Mouse (Mus musculus) hematopoietic stem cell, adult 5-6 weeks (primary cell): ENCODE data around the gene Arhgap31. TPM values are rescaled to one million over a fixed set of nuclear protein-coding genes. Genes with fewer than 3 reads are reported as not detected.
A peak's percentile ranks its signal among the peaks of the same experiment; 100 is the strongest.
"Not testable (repeated sequence)": the region's sequence is repeated elsewhere in the genome, so short reads cannot be mapped to it uniquely, and the experiment has no call there.

ENCODE experiments used
- ATAC-seq, 2 experiments: fragments of 125-278 bp in 1 of 2; replicated peaks in 1 of 2; 2 replicates each; pipeline ENCODE4 v1.8.0; 2016 to 2017; ENCODE audit warnings: inconsistent platforms in 2 of 2, mild to moderate bottlenecking in 2 of 2, moderate number of reproducible peaks in 2 of 2, low read depth in 1 of 2, moderate TSS enrichment in 1 of 2; ENCODE audit not compliant: low FRiP score in 2 of 2, poor library complexity in 2 of 2, severe bottlenecking in 2 of 2, insufficient read depth in 1 of 2, low TSS enrichment in 1 of 2
- total RNA-seq: library from RNA; stranded (forward); fragments of 172-1452, 232-1000 nt; gene quantifications from 2 replicates; pipeline ENCODE4 v1.2.3, GENCODE M21; 2017

Gene Arhgap31
- total RNA-seq, 1 experiment from 2014 or later, result 5.4 TPM

DNA sequence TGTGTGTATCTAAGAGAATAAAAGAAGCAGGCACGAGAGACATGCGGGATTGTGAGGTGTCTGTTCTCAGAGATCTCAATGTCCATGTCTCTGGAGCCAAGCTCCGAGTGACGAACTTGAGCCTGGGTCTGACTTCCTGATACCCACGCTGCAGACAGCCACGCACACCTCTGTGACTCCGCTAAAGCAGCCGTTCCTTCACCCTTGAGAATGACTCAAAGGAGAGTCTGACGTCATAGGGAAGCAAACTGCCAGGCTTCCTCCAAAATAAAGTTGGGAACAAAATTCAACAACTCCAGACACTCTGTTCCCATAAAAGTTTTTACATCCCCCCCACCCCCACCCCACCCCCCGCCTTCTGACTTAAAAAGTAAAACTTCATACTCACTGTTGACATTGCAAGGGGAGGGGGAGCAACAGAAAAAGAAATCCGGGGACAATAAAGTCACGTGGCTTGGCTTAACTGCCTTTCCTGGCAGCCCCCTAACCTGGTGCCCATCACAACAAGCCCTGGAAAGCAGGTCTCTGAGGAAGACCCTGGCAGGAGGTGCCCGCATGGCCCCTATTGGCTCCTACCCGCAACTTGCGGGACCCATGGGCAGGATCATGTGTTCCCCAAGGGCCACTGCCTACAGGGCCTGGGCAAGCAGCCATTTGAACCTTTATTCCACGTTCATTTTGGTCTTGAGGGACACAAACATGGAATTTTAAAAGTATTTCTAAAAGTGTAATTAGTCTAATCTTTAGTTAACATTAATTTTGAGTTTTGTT lies 12.5 kb downstream of the Arhgap31 start:
- ATAC-seq, result no peak

DNA sequence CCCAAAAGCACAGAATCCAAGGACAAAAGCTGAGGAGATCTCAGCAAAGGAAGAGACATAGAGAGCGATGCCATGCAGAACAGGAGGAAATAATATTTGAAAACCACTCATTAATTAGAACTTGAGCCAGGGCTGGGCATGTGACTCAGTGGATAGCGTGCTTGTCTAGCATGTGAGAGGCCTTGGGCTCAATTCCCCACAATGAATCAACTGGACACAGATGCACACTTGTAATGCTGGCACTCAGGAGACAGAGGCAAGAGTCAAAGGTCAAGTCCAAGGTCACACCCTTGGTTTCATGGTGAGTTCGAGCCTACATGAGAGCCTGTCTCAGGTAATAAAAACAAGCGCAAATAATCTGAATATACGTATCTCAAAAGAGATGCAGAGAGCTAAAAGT lies 15.5 kb downstream of the Arhgap31 start:
- ATAC-seq, result no peak

DNA sequence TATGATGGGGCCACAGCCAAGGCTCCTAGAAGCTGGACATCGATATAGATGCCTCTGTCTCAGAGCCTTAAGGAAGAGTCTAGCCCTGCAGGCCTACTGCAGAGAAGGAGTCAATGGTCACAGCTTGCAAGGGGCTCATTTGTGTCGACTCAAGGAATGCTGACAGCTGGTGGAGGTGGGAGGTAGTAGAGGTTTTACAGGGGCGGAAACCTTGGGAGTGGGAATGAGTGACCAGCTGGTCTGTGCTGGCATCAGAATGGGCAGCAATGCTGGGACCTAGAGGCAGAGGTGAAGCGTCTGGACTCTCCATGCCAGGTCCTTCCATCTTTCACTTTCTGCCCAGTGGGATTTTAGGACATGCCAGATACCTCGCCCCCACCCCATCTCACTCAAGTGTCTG lies 17.5 kb downstream of the Arhgap31 start:
- no peak for ATAC-seq

DNA sequence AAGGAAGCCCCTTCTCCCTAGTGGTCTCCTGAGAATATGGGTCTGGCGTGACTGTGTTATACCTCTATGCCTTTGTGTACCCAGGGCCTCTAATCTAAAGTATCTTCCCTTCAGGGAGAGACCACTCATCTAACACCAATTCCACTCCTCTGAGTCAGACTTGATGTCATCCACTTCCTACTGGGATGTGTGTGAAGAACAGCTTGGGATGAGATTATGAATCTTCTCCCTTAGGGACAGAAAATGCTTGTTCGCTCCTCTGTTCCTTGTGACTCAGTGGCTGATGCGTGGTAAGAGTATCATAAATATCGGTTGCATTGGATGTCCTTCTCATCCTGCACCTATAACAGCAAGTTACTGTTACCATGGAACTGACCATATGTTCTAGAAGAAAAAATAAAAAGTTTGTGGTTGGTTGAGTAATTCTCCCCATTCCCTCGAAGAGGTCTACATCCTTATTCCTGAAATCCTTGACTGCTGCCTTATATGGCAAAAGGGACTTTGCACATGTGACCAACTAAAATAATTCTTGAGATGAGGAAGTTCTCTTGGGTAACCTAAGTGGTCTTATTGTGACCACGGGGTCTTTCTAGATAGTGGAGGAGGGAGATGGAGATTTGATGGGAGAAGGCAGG lies 18.1 kb downstream of the Arhgap31 start:
- ATAC-seq, result no peak

DNA sequence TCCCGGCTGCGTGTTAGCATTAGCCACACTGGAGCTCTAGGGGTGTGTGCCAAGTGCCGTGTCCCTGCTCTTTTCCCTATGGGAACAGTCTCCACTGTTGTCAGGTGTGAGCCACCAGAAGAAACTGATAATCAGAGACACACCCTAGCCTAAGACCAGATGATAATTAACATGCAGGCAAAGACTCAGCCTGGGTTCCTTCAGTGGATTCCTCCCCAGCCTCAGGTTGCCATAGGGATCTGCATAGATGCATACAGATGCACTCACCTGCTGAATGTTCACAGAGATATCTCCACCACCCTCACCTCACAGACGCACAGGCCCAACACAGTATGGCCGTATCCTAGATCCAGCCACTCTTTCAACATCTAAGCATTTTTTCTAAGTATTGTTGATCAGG lies 22.6 kb downstream of the Arhgap31 start:
- no peak for ATAC-seq

DNA sequence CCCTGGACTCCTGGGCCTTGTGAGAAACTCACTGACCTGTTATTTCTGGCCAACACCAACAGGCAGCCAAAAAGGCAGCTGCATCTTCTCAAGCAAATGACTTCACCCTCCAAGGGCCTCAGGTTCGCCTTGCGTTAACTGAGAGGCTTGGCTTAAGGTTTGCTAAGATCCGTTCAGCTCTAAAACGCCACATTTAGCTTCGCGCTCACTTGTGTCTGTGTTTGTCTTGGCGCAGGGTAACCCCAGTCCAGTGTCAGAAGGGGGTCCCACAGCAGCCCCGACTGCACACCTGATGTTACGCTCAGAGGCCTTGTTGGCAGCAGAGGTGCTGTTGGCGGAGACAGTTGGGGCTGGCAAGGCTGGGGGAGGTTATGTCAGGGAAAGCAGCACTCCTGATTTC lies 23.3 kb downstream of the Arhgap31 start:
- ATAC-seq, result no peak

DNA sequence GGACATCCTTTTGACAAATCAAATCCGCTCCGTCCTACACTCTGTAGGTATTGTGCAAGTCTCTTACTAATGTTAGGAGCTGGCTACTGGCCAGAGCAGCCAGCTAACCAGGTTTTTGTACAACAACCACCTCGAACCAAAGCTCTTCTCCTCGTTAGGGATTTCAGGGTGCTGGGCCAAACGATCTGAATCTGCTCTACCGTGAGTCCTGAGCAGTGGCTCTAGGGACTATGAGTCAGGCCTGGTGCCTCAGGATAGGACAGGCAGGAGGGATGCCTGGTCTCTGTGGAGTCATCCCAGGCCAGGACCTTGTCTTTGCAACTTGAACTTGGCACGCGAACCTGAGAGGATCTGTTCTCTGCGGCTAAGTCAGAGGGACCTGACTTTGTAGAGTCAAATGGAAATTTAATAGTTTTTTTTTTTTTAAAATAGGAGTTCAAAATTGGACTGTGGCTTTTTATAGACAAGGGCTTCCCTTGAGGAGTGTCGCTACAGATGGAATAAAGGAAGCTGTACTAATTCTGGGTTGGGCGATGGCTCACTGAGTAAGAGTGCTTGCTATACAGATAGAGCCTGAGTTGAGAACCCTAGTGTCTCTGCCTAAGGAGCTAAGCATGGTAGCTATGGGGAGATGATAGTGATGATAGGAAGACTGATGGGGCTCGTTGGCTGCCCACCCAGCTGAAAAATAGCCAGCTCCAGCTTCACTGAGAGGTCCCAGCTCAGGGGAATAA lies 24.4 kb downstream of the Arhgap31 start:
- no peak for ATAC-seq

DNA sequence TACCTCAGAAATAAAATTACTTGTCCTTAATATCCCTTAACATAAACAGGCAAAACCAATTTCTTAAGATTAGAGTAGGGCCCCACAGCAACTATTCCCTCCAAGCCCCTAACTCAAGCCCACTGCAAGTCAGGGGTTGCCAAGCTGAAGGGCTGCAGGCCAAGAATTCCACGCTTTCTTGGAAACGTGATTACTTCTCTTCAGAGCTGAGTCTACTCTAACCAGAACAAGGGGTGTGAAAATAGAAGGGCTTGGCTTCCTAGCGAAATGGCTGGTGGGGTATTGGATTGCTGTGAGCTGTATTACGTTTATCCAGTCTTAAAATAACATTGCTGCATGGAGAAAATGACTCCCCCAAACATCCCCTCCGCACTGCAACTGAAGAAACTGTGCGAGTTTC lies 25.4 kb downstream of the Arhgap31 start:
- ATAC-seq, result no peak

DNA sequence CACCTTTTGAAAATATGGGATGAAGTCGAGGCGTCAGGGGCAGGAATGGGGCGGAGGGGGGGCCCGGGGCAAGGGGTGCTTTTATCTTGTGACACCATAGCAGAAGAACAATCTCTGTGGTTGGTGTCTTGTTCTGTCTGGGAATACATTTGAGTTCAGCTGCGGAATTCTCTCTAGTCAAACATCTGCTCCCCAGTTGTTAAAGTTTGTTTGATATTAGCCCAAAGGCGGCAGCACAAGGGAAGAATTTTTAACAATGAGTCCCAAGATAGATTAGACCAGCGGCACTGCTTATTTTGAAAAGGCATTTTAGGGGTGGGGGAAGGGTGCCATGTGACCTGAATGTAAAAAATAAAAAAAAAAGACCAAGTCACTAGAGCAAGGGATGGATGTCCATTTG lies 30.0 kb downstream of the Arhgap31 start:
- no peak for ATAC-seq

DNA sequence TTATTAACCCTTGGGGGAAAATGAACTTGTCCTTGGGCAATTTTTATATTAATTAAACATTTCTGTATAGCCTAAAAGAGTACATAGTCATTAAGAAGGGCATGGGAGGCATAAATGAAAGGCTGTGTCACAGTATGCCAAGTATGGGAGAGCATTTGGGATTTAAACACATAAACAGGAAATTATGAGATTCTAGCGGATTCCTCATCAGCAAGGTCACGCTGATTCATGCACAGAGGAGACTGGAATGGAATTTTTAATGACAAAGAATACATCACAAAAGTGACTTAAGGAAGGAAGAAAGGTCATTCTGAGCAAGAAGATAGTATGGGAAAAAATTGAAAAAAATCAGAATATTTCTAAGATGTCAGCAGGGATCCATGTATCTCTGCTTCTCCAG lies 31.8 kb downstream of the Arhgap31 start:
- no peak for ATAC-seq

DNA sequence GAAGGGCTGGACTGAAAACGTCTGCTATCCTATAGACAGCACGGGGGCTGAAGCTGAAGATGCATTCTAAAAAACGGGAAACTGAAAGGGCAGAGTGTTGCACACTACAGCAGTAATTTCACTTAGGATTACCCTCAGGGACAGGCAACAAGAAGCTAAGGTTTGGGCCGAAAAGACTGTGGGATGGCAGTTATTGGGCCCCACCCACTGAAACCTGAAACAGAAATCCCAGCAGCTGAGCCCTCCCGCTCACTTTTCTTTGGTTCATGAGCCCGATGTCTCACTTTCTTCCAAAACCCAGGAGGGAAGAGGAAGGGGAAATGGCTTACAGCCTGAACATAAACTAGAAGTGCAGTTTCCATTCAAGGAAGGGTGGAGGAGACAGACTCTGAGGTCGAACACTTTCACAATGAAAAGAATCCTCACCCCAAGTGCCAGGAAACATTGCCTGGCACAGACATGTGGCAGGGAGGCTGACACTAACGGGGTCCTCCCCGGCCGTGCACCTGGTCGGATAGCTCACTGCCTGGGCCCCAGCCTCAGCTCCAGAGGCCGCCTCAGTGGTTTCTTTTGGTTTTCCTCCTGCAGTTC lies 33.5 kb downstream of the Arhgap31 start:
- ATAC-seq, result peak; percentile 54 to 66

DNA sequence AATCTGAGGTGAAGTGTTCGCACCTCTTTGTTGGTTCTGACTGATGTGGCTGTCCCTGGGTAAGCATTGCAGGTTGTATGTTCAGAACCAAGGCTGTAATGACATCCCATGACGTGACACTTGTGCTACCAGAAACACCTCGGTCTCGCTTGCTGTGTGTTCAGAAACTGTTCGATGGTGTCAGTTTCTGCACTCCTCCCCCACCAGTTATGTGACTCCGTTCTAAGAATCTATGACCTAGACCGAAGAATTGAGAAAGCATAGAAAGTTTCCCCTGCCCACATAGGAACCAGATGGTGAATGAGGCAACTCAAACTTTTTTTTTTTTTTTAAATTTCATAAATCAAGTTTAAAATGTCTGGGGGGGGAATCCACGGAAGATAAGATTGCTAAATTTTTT lies 34.2 kb downstream of the Arhgap31 start:
- peak; percentile 70 to 74; a peak in 3 of 4 replicates for ATAC-seq

DNA sequence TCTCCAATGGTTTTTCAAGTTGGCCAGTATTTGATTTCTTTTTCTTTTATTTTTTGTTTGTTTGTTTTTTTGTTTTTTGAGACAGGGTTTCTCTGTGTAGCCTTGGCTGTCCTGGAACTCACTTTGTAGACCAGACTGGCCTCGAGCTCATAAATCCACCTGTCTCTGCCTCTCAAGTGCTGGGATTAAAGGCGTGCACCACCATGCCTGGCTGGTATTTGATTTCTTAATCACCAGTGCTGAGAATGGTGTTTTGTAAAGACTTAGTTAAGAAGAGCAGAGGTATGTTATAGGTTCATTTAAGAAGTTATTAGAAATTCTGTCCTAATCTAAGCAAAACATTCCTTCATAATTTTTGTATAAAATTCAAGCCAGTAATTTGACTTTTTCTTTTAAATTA lies 35.1 kb downstream of the Arhgap31 start:
- not testable (repeated sequence) for ATAC-seq

DNA sequence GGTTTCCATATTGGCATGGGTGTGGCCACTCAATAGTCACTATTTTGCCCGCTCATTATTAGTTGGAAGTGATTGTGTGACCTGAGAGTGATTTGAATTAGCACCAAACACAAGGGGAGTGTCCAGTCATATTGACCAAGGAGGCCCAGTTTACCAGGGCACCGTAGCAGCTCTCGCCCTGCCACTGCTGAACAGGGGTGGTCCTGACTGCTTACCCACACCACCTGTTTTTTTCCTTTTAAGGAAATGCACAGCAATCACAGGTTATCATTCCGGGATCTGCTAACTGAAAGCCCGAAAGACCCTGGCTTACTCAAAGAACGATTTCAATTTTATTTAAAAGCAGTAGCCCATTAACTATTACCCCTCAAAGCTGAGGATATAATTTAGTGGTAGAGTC lies 35.9 kb downstream of the Arhgap31 start:
- ATAC-seq, result no peak

DNA sequence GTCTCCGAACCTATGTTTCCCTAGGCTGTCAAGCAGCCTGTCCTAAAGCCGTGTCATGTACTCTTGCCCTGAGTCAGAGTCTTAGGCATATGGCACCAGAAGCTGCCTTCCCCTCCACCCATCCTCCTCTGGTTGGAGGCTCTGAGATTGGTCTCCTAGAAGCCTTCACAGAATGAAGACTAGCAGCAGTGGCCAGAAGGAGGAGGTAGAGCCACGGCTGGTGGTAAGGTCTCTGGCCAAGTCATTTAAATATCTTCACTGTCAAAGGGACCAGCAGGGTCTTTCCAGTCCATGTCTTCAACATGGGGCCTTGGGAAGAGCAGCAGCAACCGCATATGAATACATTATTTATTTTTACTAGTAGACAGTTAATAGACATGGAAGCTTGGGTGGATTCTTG lies 36.4 kb downstream of the Arhgap31 start:
- no peak for ATAC-seq

DNA sequence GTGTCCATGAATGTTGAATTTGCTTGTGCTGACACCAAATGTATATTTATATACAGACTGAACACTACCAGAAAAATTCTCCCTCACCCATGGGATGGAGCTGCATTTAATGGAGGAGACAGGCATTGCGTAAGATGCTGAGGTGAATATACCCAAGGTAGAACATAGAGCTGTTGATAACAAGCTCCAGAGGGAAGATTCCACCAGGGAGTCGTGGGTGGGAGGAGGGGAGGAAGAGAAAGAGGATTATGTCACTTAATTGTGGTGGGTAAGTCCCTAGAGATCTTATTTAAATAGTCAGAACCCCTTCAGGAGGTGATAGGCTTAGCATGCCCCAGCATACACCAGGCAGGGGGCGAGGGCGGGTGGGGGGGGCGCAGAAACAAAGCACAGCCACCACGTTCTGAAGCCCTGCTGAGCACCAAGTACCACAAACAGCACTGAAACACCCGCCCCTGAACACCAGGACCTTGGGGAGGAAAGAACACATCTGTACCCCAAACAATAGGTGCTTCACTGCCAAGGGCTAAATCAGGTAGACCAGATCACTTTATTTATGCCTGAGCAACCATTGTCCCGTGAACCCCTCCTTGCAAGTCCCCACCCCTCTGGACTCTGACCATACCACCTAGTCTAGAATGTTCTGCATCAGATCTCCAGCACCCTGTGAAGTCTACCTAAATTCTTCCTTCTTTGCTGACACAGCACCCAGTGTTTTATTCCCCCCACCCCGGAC lies 37.3 kb downstream of the Arhgap31 start:
- no peak for ATAC-seq

DNA sequence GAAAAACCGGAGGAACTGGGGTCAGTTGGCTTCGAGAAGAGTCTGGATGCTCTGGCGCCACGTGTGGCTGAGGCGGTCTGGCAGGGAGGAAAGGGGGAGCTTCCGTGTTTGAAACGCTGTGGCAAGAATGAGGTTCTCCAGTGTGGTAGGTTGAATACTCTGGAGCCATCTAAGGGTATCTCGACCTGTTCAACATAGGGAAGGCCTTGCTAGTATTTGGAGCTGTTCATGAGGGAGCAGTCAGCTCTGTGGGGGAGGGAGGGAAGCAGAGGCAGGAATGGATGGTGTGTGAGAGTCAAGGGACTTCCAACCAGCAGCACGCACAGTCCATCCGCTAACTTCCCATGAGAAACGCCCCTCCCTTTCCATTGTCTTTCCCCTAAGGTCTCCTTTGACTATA lies 38.2 kb downstream of the Arhgap31 start:
- no peak for ATAC-seq
